Mouse (Mus musculus) hindbrain, embryonic 10.5 days (tissue): ENCODE data around the gene Kirrel3. TPM values are rescaled to one million over a fixed set of nuclear protein-coding genes. Genes with fewer than 3 reads are reported as not detected.

Experiments
- DNase-seq: peaks from one replicate; pipeline ENCODE4 v3.0.0-alpha.2; 2017; ENCODE audit warnings: low spot score
- H3K27ac ChIP-seq: fragments of 300-500 bp; sonication (generic); 2 replicates; pipeline ENCODE4 v1.5.1; 2016; ENCODE audit warnings: mild to moderate bottlenecking, moderate library complexity
- H3K27me3 ChIP-seq: fragments of 300-500 bp; sonication (generic); 2 replicates; pipeline ENCODE4 v1.6.1; 2016; ENCODE audit warnings: mild to moderate bottlenecking; ENCODE audit not compliant: poor library complexity, insufficient read depth, severe bottlenecking
- H3K36me3 ChIP-seq: fragments of 300-500 bp; sonication (generic); 2 replicates; pipeline ENCODE4 v1.6.1; 2016; ENCODE audit warnings: mild to moderate bottlenecking, moderate library complexity
- H3K4me1 ChIP-seq: fragments of 300-500 bp; sonication (generic); replicated peaks from 2 replicates; pipeline ENCODE4 v1.6.1; 2016; ENCODE audit warnings: mild to moderate bottlenecking
- H3K4me3 ChIP-seq: fragments of 300-500 bp; sonication (generic); 2 replicates; pipeline ENCODE4 v1.5.1; 2016; ENCODE audit warnings: mild to moderate bottlenecking, moderate library complexity
- H3K9me3 ChIP-seq: fragments of 300-500 bp; sonication (generic); 2 replicates; pipeline ENCODE4 v1.6.1; 2016; ENCODE audit warnings: mild to moderate bottlenecking, moderate library complexity
- WGBS: fragments of 180-500 bp; shearing (Covaris S2); methylation state at CpG from one replicate; pipeline ENCODE4 v1.1.7; 2016; 5-methylcytosine and 5-hydroxymethylcytosine counted together
- polyA plus RNA-seq: library from polyadenylated mRNA; unstranded; fragments of >200 nt; fragmentation: Nextera tagmentation; extraction: Ambion mirVana; gene quantifications from 2 replicates; pipeline ENCODE4 v1.2.1, GENCODE M21; 2016

The Kirrel3 gene
- polyA plus RNA-seq, 1 experiment from 2014 or later = 9.8 TPM

DNA sequence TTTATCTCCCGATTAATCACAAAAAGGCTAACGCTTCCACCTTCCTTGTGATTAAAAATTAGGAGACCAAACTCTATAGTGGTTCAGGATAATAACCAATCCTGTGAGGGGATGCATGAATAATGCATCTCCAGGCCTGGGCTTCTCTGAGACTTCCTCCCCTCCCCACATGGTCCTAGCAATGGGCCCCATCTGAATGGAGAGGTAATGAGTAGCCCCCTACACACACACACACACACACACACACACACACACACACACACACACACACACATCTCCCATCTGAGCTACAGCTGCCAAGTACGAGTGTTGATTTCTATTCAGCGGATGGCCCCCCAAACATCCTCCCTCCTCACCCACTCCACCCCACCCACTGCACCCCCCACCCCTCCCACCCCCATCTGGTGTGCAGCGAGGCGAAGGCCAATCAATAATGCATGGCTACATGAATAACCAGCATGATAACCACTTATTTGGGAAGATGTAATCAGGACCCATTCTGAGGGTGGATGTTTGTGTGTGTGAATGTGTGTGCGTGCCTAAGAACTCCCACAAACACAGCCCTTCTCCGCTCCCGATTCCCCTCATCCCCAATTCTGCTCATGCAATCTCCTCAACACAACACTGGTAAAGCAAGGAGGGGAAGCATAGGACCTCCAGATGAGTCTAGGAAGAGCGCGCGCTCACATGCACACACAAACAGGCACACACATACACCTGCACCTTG, 501.9 kb downstream of the Kirrel3 start:
- no peak overlapping the region for H3K27ac ChIP-seq
- peaks cover 8% of the 10 kb centered on the region; the same call in 1 of the 2 replicates for H3K27me3 ChIP-seq
- 89% methylated on average over 12 of the region's 12 CpGs for WGBS
- DNase-seq = peak; percentile 6
- no peak overlapping the region for H3K4me3 ChIP-seq
- H3K9me3 ChIP-seq = no peaks in the 10 kb centered on the region
- H3K36me3 ChIP-seq = no peaks in the 10 kb centered on the region
- H3K4me1 ChIP-seq = peaks cover 3% of the 10 kb centered on the region; the same call in 1 of the 2 replicates

DNA sequence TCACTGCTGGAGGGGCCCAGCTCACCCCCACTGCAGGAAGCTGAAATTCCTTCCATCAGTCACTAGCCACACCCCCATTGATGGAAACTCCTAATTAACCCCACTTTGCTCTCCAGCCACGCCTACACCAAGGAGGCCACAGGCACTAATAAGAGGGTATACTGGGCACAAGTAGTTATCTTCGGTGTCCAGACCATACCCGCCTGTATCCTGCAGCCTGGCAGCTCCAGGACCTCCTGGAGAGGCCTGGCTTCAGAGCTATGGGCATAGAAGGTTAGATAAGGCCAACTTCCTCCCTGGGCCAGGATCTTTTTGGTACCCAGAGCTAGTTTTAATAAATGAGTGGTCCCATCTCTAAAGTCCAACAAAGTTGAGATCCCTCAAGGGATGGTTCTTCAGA, 503.0 kb downstream of the Kirrel3 start:
- H3K36me3 ChIP-seq = no peaks in the 10 kb centered on the region
- peaks cover 10% of the 10 kb centered on the region for H3K27me3 ChIP-seq
- WGBS = 91% methylated on average over 3 of the region's 3 CpGs
- H3K9me3 ChIP-seq = no peaks in the 10 kb centered on the region
- H3K27ac ChIP-seq = no peak overlapping the region
- H3K4me3 ChIP-seq = no peak overlapping the region
- peaks cover 3% of the 10 kb centered on the region; the same call in 1 of the 2 replicates for H3K4me1 ChIP-seq
- no peak for DNase-seq

DNA sequence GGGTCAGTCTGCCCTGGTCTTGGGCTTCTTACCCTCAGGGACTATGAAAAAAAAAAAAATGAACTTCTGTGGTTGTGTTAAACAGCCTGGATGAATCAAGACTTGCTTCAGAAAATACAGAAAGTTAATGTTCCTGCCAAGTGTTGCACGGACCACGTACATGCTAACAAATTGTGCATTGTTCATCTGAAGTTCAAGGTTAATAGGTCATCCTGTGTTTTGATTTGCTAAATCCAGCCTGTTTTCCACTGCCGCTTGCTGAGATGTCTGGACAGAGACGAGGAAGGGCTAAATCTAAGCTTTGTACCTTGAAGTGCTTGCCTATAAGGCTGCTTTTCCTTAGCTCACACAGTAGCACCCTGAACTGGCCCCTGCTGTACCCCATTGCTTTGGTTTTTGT, 506.5 kb downstream of the Kirrel3 start:
- Histone ChIP-seq H3K9me3 (no peaks in the 10 kb centered on the region), H3K4me3 (no peak overlapping the region), H3K4me1 (peaks cover 27% of the 10 kb centered on the region), H3K36me3 (no peaks in the 10 kb centered on the region), H3K27ac (no peak overlapping the region), H3K27me3 (peaks cover 7% of the 10 kb centered on the region)
- DNase-seq = no peak
- WGBS = 31% methylated on average over 4 of the region's 4 CpGs

DNA sequence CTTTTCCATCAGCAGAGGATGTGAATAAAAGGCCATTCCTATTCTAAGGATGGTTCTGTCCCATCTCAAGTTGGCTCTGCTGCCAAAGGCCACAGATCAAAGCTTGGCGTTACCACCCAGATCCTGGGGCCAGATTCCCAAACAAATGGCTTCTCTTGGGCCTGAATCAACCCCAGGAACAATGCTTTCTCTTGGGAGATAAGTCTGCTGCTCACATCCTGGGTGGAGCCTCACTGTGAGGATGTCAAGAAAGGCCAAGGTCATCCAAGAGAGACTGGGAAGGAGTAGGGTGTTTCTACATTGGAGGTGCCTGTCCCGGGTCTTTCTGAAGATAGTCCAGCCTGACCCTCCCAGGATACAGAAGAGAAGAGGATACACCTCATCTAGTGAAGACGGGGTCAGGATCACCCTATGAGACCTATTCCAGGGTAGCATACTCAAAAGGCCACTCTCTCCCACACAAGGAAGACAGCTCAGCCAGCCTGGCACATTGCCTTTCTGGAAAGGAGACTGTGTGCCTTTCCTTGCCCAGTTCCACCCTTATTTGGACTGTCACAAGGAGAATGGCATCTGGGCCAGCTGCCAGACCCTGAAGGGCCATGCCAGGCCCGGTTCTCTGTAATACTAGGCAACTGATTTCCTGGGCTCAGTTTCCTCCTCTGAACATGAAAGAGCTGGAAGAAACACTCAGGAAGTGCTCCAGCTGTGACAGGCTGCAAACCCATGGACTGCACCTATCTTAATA, 507.9 kb downstream of the Kirrel3 start:
- no peaks in the 10 kb centered on the region for H3K36me3 ChIP-seq
- WGBS = 82% methylated on average over 4 of the region's 4 CpGs
- H3K27ac ChIP-seq = peak overlapping the region; percentile 29; the same call in 1 of the 2 replicates
- H3K4me3 ChIP-seq = no peak overlapping the region
- peaks cover 7% of the 10 kb centered on the region for H3K27me3 ChIP-seq
- peaks cover 28% of the 10 kb centered on the region for H3K4me1 ChIP-seq
- no peak for DNase-seq
- H3K9me3 ChIP-seq = no peaks in the 10 kb centered on the region

DNA sequence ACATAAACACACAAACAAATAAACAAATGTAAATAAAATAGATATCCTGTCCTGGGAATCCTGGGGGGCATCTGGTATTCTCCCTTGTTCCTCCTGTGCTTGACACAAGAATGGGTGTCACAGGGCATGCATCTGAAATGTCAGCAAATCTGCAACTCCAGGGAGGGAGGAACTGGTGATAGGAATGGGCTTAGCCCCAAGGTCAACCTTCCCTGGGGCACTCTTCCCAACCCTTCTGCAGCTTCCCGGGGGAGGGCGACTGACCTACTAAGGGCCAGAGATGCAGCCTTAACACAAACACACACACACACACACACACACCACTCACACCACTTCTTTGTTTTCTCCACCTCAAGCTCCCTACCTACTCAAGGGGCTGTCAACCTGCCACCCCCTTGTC, 509.4 kb downstream of the Kirrel3 start:
- H3K9me3 ChIP-seq = no peaks in the 10 kb centered on the region
- peak overlapping the region; percentile 35; the same call in 1 of the 2 replicates for H3K27ac ChIP-seq
- no peak overlapping the region for H3K4me3 ChIP-seq
- peaks cover 28% of the 10 kb centered on the region for H3K4me1 ChIP-seq
- 75% methylated on average over 2 of the region's 2 CpGs for WGBS
- H3K27me3 ChIP-seq = peaks cover 7% of the 10 kb centered on the region
- no peak for DNase-seq
- H3K36me3 ChIP-seq = no peaks in the 10 kb centered on the region

DNA sequence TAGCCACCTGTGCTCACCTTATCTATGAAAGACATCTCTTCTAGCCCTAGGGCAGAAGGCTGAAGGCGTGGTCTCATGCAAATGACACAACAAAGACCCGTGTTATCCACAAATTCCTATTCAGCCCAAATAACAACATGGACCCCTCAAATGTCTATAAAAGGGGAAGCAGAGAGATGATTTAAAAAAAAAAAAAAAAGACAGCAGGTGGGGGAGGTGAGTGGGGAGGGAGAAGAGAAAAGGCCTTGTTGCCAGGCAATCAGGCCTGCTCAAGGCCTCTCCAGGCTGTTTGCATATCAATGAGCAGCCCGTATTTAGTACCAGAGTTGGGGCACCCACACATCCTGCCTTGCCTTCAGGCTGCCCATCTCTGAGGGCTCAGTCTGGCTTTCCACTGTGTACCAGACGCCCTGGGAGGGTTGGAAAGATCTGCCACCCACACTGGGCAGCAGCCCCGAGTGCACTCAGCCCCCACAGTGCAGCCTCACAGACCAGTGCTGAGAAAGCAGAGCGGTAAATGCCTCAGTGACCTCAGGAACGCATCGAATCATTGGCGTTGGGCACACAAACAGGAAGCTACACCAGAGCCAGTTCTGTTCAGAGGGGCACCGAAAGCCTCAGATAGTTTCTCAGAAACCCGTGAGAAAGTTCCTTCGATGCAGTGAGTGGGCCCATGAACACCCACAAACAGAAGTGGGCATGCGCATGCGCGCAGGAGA, 510.1 kb downstream of the Kirrel3 start:
- WGBS = 42% methylated on average over 15 of the region's 15 CpGs
- Histone ChIP-seq H3K27ac (peak overlapping the region; percentile 75), H3K9me3 (no peaks in the 10 kb centered on the region), H3K27me3 (peaks cover 7% of the 10 kb centered on the region), H3K4me3 (0 out of 2 replicates have a peak overlapping the region, but pooled peaks have one; percentile 18), H3K4me1 (peaks cover 28% of the 10 kb centered on the region), H3K36me3 (no peaks in the 10 kb centered on the region)
- no peak for DNase-seq

DNA sequence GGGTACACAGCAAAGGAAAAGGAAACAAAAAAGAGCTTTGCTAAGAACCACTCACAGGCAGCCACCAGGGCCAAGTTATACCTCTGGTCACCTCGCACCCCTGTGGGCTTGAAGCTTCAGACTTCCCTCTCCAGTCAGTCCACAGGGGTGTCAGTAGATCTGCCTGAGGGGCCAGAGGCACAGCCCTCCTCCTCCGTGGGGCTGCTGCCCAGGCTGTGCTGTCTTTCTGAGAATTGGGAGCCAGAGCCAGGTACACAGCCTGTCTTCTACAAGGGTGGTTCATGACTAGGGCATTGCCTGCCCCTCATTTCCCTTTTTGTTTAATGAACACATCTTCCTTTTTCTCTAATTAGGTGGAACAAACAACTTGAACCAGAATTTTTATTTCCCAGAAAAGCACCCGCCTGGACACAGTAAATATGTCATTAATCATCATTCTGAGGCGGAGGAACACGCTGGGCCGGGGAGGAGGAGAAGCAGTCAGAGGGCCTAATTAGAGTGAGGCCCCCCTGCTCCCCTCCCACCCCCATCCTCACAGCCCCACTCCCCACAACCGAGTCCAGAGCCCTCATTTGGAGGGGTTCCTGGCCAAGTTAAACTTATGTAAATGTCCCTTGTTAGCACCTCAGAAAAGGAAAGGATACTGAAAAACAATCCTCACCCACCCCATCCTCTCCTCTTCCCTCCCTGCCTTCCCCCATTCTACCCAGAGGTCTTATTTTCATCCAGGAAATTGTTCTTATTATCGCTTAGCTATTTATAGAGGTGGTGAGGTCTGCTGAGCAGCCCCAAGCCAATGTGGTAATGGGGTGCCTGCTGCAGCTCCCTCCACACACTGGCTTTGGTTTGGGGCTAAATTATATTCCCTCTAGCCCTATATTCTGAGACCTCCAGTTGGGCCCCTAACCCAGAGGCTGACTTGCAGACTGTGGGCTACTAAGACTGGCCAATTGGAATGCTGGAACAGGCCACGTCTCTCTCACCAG, 512.5 kb downstream of the Kirrel3 start:
- WGBS = 57% methylated on average over 9 of the region's 9 CpGs
- Histone ChIP-seq H3K4me1 (peaks cover 28% of the 10 kb centered on the region), H3K9me3 (no peaks in the 10 kb centered on the region), H3K36me3 (no peaks in the 10 kb centered on the region), H3K27me3 (peaks cover 7% of the 10 kb centered on the region; the same call in 1 of the 2 replicates), H3K27ac (peak overlapping the region; percentile 41; the same call in 1 of the 2 replicates), H3K4me3 (no peak overlapping the region)
- DNase-seq = no peak

DNA sequence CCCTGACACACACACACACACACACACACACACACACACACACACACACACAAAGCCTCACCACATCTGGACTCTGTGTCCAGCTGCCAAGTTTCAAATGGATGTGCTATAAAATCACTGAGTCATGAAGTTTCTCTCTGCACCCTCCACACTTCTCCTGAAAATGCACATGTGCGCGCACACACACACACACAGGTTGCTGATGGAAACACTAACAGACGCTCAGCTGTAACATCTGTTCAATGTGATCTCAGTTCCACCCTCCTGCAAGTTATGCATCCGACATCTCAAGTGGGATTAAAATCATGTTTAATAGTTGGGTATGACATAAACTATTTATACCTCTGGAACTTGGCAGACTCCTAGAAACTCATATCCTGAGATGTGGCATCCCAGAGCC, 518.4 kb downstream of the Kirrel3 start:
- no peak overlapping the region for H3K4me3 ChIP-seq
- no peak for DNase-seq
- H3K36me3 ChIP-seq = no peaks in the 10 kb centered on the region
- H3K4me1 ChIP-seq = no peaks in the 10 kb centered on the region
- no peaks in the 10 kb centered on the region for H3K9me3 ChIP-seq
- 94% methylated on average over 4 of the region's 4 CpGs for WGBS
- no peak overlapping the region for H3K27ac ChIP-seq
- no peaks in the 10 kb centered on the region for H3K27me3 ChIP-seq

DNA sequence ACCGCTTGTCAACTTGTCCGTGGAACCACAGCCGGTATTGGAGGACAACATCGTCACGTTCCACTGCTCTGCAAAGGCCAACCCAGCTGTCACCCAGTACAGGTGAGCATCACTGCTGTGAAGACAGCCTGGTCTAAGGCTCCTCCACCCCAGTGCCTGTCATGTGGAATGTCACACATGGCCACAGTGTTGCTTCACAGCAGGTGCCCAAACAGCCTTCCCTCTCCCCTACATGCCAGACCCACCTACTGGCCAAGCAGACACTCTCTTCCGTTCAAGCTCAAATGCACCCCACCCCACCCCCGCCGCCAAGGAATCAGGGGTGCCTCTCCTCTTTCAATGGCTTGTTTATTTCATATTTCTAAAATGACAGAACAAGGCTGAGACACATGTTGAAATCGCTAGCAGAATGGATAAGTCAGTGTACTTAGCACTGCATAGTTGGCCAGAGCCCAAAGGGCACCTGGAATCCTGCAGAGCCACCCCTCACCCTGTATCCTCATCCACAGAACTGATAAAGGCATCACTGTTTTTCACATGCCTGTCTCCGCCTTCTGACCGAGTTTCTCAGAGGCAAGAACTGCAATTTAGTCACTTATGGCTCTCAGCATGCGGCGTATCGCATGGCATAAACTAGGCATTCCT, 522.1 kb downstream of the Kirrel3 start:
- no peaks in the 10 kb centered on the region for H3K4me1 ChIP-seq
- DNase-seq = no peak
- H3K27ac ChIP-seq = no peak overlapping the region
- WGBS = 84% methylated on average over 14 of the region's 14 CpGs
- no peaks in the 10 kb centered on the region for H3K36me3 ChIP-seq
- no peak overlapping the region for H3K4me3 ChIP-seq
- no peaks in the 10 kb centered on the region for H3K27me3 ChIP-seq
- no peaks in the 10 kb centered on the region for H3K9me3 ChIP-seq

DNA sequence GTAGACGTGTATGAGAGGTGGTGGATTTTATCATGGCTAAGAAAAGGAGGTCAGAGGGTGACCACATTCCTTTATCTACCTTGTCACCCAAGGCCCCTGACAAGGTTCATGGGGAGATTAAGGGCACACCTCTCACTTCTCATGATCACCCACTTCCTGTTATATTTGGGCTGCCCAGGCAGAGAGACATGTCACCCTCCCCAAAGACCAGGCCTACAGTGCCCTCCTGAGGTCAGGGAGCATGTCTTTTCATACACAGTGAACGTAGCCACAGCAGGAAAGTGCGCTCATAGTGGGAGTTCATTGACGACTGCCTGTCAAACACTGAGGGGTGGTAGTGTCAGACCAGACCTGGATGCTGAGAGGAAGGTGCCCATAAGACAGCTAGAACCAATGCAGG, 531.1 kb downstream of the Kirrel3 start:
- 50% methylated on average over 4 of the region's 4 CpGs for WGBS
- no peaks in the 10 kb centered on the region for H3K9me3 ChIP-seq
- no peaks in the 10 kb centered on the region for H3K36me3 ChIP-seq
- peaks cover 10% of the 10 kb centered on the region for H3K27me3 ChIP-seq
- no peak overlapping the region for H3K4me3 ChIP-seq
- peaks cover 9% of the 10 kb centered on the region for H3K4me1 ChIP-seq
- H3K27ac ChIP-seq = no peak overlapping the region
- no peak for DNase-seq

DNA sequence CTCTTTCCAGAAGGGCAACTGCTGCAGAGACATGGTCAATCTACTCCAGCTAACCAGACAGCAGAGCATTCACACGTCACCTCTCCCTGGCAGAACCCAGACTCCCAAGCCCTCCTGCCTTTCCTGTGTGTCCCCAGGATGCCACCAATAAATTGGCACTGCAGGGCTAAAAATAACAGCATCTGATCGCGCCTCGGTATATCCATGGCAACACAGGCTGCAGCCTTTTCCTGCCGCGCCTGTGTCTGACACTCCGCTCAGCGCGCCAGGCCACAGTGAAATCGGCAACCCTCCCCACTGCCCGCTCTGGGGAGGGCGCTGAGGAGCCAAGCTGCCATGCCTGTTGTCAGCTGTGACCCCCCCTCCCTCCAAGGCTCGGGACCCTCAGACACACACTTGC, 531.9 kb downstream of the Kirrel3 start:
- Histone ChIP-seq H3K27me3 (peaks cover 10% of the 10 kb centered on the region), H3K36me3 (no peaks in the 10 kb centered on the region), H3K9me3 (no peaks in the 10 kb centered on the region), H3K27ac (no peak overlapping the region), H3K4me1 (peaks cover 9% of the 10 kb centered on the region), H3K4me3 (no peak overlapping the region)
- DNase-seq = no peak
- 38% methylated on average over 13 of the region's 13 CpGs for WGBS
